Mouse (Mus musculus) olfactory bulb, adult 2 months (tissue): ENCODE data around the gene Defb38.

Experiments
- CTCF ChIP-seq: fragments of 200-500 bp; IDR thresholded peaks from 2 replicates; pipeline ENCODE4 v1.5.1; 2012; ENCODE audit warnings: low read depth, mild to moderate bottlenecking, low read length, moderate library complexity; ENCODE audit not compliant: insufficient read depth
- POLR2A ChIP-seq: fragments of 200-500 bp; IDR thresholded peaks from 2 replicates; pipeline ENCODE4 v1.6.1; 2012; ENCODE audit warnings: mild to moderate bottlenecking, low read depth, low read length, moderate library complexity; ENCODE audit not compliant: insufficient read depth

- no peak for TF ChIP-seq CTCF
- TF ChIP-seq POLR2A, result no peak
Measured at GRCm38 (mm10) chr8:19045242-19045641, 18.9 kb upstream of the Defb38 start.
